ENCODE assay signal across 9 mouse cellular contexts in the genomic region with DNA sequence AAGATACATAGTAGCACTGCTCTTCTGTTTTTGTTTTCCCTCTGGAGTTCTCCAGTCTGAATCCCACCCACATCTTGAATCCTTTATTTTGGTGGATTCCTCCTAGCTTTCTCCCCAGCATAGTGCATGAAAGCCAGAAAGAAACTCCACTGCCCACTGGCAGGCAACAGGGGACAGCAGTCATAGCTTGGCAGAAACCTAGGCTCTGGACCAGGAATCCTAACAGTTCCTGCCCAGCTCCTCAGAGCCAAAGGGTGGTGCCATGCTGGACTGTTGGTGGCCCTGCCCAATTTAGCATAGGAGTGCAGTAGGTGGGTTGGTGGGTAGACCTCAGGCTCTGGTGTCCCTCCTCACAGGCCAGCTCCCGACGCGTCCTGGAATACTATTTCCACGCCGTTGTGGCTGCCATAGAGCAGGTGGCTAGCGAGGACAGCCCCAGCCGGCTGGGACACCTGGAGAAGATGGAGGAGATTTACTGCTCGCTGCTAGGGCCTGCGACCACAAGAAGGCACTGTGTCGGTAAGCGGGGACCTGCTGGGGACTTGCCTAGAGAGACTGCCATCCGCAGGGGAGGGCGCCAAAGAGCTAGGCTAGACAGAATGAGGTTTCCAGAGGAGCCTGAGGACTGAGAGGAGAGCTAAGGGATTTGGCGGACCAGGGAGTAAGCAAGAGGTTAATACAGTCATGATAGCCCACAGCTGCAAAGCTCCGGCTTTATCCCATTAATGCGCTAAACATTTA. TPM values are rescaled to one million over a fixed set of nuclear protein-coding genes. Genes with fewer than 3 reads are reported as not detected.
A peak's percentile ranks its signal among the peaks of the same experiment; 100 is the strongest.
DNase-seq lines count a peak whose midpoint lies in the region; ATAC-seq and TF ChIP-seq lines count a peak whose summit lies in the region.
"Had no signal": no experiment of that assay in that cellular context is flagged by ENCODE, and none has a peak within 500 bp of the region (broad histone marks: within the 10 kb centered on the region; RNA-seq: fewer than 3 reads in every experiment).

No protein-coding gene starts in this region.

- peak; percentile 27; the same call in 1 of the 2 replicates for TF ChIP-seq CTCF in E14TG2a.4 (conservative IDR thresholded peaks at IDR 0.05; ENCODE audit: low read length)

- H3K27me3 ChIP-seq in heart, embryonic 10.5 days (ENCODE audit: insufficient read depth, poor library complexity, severe bottlenecking) = peaks cover 41% of the 10 kb centered on the region
- H3K27me3 ChIP-seq in E14TG2a.4 (ENCODE audit: insufficient read depth, low read length) = peaks cover 43% of the 10 kb centered on the region

- no peak overlapping the region for H3K4me3 ChIP-seq in heart, embryonic 10.5 days
- no peak overlapping the region for H3K4me3 ChIP-seq in E14TG2a.4 (replicated peaks; ENCODE audit: low read length)

- no peak overlapping the region for H3K27ac ChIP-seq in heart, embryonic 10.5 days

- H3K4me1 ChIP-seq in heart, embryonic 10.5 days = peaks cover 7% of the 10 kb centered on the region; the same call in 1 of the 2 replicates
- peaks cover 26% of the 10 kb centered on the region for H3K4me1 ChIP-seq in E14TG2a.4 (replicated peaks; ENCODE audit: low read depth, low read length)

- DNase-seq in heart, adult 18-20 months = peak; percentile 51 to 57
- DNase-seq in heart, embryonic 10.5 days (ENCODE audit: low spot score) = no peak
- DNase-seq in cerebellum, adult 8-10 months = peak; percentile 48
- DNase-seq in gastrocnemius, postnatal 25 days = peak; percentile 44
- DNase-seq in left cerebral cortex, adult 11 months (ENCODE audit: low spot score) = peak; percentile 32
- peak; percentile 60 for DNase-seq in retina, postnatal 1 day

- no peaks in the 10 kb centered on the region for H3K9me3 ChIP-seq in heart, embryonic 10.5 days
- no peaks in the 10 kb centered on the region for H3K9me3 ChIP-seq in E14TG2a.4 (ENCODE audit: low read length)

- WGBS in heart, embryonic 10.5 days = 21% methylated on average over 16 of the region's 16 CpGs

- H3K36me3 ChIP-seq in heart, embryonic 10.5 days = no peaks in the 10 kb centered on the region
- H3K36me3 ChIP-seq in E14TG2a.4 (ENCODE audit: insufficient read depth, low read length) = no peaks in the 10 kb centered on the region

- ATAC-seq in erythroblast, adult 5-6 weeks (replicated peaks; ENCODE audit: low FRiP score, poor library complexity, severe bottlenecking) = no peak

RNA-seq across cellular contexts. Expression of gene Mfsd6l, which starts 24.8 kb away (rescaled TPM):
- total RNA-seq in heart, adult 18-20 months (2021) = under 1 TPM; 0.12 to 0.13 TPM
- polyA plus RNA-seq in heart, embryonic 10.5 days (2016; fragmentation: Nextera tagmentation; extraction: Ambion mirVana) = 0.06 and 0.16 TPM in 2 replicates
- not detected for total RNA-seq in gastrocnemius, postnatal 25 days (2021)
- not detected in 2 replicates for total RNA-seq in erythroblast, adult 5-6 weeks (2015; ENCODE audit: low replicate concordance)
- total RNA-seq in erythroblast, adult 5-6 weeks (2017; ENCODE audit: low replicate concordance) = not detected in 2 replicates
- polyA plus RNA-seq: neural tube, embryonic 14.5 days had no signal

RNA-seq across cellular contexts. Expression of gene Pik3r6, which starts 28.4 kb away (rescaled TPM):
- total RNA-seq in heart, adult 18-20 months (2021) = 1 to 10 TPM; 3.8 to 4.0 TPM
- polyA plus RNA-seq in heart, embryonic 10.5 days (2016; fragmentation: Nextera tagmentation; extraction: Ambion mirVana) = 1.9 and 2.2 TPM in 2 replicates
- total RNA-seq in gastrocnemius, postnatal 25 days (2021) = 1 to 10 TPM; 1.5 to 3.4 TPM
- total RNA-seq in erythroblast, adult 5-6 weeks (2015; ENCODE audit: low replicate concordance) = 1.7 and 2.1 TPM in 2 replicates
- total RNA-seq in erythroblast, adult 5-6 weeks (2017; ENCODE audit: low replicate concordance) = 3.6 and 4.8 TPM in 2 replicates

RNA-seq across cellular contexts. Expression of gene Ccdc42, which starts 55.6 kb away (rescaled TPM):
- not detected for total RNA-seq in heart, adult 18-20 months (2021)
- polyA plus RNA-seq in heart, embryonic 10.5 days (2016; fragmentation: Nextera tagmentation; extraction: Ambion mirVana) = 0.80 and 1.5 TPM in 2 replicates
- not detected for total RNA-seq in gastrocnemius, postnatal 25 days (2021)
- not detected in 2 replicates for total RNA-seq in erythroblast, adult 5-6 weeks (2015; ENCODE audit: low replicate concordance)
- not detected in 2 replicates for total RNA-seq in erythroblast, adult 5-6 weeks (2017; ENCODE audit: low replicate concordance)
- polyA plus RNA-seq: neural tube, embryonic 14.5 days had no signal
